Mouse (Mus musculus) lung, postnatal 25 days (tissue): Measurements from ENCODE around the gene Arpc1b.
"Not testable (repeated sequence)": the region's sequence is repeated elsewhere in the genome, so short reads cannot be mapped to it uniquely, and the experiment has no call there.

Experiments used
- DNase-seq: peaks from one replicate; pipeline ENCODE4 v3.0.0; 2022; ENCODE audit warnings: low spot score

Arpc1b gene

DNA sequence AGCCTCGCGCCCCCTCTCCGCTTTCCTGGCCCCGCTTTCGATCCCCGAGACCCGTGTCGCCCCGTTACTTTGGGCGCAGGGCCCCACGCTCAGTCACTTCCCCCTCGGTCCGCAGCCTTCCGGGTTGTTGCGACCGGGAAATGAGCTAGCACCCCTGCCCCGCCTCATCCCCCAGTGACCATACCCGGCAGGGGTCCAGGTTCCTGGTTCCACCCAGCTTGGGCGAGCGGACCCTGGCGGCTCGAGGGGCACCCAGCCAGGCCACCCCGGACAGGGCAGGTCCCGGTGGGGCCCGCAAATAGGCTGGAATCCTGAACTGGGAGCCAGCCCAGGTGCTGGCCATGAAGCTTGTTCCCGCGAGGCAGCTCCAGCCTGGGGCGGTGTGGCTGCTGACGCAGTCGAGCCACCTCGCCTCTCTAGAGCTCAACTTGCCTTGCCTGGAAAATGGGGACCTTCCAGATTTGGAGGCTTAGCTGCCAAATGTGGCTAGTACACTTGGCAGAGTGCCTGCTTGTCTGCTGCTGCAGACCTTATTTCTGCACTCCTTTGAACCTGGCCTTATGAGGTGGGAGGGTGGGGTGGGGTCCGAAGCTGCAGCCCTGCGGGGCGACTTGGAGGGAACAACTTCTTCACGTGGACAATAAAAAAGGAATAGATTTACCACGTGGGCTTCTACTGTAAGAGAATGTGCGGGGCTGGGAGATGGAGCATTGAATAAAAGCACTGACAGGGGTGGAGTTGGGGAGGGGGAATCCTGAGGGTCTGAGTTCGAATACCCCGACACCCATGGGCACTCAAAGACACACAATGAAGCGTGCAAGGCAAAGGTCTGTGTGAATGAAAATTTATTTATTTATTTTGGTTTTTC lies 825 bp downstream of the Arpc1b start:
- peak; percentile 79 for DNase-seq

DNA sequence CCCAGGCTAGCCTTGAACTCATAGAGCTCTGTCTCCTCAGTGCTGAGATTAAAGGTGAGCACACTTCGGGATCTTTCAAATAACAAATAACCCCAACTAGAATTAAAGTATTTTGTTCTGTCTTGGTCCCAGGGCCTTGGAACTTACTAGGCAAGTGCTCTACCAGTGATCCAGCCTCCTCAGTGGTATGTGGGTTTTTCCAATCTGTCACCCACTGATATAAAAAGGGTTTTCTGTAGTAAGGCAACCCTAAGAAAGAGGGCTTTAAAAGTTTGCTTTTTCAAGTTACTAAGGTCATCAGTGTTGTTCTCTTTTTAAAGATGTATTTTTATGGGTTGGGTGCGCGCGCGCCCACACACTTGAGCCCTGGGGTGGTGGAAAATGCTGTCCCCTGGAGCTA lies 1.7 kb downstream of the Arpc1b start:
- no peak for DNase-seq

DNA sequence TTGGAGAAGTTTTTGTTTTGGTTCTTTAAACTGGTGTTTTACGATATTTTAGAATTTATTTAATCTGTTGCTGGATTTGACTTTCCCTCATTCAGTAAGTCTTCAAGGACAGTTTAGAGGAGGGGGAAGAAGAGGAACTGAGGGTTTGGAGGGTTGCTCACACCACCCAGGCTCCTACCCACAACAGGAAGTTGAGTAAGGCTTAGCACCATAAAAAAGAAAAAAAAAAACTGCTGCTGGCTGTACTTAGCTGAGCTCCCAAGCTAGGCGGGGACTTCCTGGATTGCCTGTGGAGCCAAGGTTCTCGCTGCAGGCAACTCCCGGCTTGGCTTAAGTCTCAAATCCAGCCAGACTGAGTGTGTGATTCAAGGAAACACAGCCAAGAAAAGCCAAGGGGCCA lies 2.3 kb downstream of the Arpc1b start:
- peak; percentile 87 for DNase-seq

DNA sequence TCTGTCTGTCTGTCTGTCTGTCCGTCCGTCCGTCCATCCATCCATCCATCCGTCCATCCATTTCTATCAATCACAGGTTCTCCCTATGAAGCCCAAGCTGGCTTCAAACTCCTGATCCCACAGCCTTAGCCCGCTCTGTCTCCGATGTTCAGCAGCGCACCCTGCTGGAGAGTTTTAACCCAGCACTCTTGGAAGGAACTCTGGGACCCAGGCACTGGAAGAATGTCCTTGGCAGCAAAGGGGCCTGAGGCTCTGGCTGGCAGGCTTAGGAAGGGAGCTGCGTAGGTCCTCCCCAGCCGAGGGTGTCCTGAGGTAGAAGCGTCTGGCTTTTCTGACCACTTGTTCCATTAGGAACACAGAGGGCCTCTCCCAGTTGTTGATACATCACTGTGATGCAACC lies 2.9 kb downstream of the Arpc1b start:
- peak; percentile 77 for DNase-seq

DNA sequence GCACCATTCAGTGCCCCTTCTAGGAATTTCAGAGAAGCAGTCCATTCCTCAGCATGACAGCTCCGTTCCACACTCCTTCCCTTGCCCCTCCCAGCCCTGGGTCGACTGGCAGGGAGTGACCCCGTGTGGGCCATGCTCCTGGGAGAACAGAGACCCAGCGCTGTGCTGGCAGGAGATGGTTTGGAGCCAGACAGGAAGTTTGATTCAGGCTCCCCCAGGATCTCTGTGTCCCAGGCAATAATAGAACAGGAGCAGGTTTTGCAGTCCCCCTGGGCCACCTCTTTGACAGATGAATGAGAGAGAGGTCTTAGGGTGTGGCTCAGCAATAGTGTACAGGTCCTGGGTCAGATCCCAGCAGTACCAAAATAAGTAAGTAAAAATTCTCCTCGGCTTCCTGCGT lies 4.0 kb downstream of the Arpc1b start:
- DNase-seq: peak; percentile 34

DNA sequence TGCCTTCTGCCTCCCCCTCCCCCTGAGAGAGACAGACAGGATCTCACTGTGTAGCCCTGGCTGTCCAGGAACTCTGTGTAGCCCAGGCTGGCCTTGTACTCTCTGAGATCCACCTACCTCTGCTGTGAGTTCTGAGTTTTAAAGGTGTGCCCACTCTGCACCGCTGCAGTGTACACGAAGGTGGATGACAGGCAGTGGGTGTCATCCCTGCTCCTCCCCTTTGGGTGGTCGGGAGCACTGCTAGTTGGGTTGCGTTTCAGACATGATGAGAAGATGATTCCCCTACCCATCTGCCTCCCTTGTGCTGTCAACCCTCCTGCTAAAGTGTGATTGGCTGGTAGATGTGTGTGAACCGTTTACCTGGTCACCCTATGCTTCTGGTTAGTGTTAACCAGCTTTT lies 4.4 kb downstream of the Arpc1b start:
- DNase-seq: no peak

DNA sequence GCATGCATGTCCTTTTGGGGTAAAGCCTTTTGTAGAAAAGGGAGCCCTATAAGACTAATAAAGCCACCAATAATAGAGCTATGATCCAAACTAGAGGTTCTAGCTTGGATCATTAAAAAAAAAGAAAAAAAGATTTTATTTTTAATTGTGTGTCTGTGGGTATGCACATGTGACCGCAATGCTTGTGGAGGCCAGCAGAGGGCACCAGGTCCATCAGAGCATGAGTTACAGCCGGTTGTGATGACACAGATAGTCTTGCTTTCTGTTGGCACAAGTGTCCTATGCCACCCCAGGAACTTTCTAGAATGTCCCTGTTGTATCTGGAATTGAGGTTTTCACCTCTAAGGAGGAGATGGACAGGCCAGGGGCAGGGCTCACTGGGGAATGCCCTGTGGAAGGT lies 5.4 kb downstream of the Arpc1b start:
- DNase-seq: no peak

DNA sequence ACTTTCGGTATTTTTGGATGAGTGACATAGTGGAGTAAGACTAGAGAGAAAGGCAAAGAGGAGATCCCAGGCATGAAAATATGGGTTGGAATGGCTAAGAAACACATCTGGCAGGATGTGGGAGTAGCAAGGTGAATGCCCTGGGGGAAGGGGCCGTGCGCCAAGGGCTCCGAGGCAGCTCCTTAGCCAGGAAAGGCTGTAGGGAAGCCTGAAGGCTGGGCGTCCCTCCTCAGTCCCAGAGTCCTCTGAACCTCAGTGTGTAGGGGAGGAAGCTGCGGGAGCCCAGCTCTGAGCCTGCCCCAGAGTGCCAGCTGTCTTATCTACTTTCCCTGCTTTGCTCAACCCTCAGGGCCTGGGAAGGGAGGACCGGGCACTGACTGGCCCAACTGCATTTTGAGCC lies 6.9 kb downstream of the Arpc1b start:
- no peak for DNase-seq

DNA sequence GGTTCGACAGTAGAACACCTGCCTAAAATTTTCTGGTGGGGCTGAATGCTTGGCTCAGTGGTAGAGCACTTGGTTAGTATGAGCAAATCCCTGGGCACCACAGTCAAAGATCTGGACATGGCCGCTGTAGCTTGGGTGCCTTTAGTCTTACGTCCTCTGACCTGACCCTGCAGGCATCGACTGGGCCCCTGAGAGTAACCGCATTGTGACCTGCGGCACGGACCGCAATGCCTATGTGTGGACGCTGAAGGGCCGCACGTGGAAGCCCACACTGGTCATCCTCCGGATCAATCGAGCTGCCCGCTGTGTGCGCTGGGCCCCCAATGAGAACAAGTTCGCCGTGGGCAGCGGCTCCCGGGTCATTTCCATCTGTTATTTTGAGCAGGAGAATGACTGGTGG lies 9.4 kb downstream of the Arpc1b start:
- no peak for DNase-seq

DNA sequence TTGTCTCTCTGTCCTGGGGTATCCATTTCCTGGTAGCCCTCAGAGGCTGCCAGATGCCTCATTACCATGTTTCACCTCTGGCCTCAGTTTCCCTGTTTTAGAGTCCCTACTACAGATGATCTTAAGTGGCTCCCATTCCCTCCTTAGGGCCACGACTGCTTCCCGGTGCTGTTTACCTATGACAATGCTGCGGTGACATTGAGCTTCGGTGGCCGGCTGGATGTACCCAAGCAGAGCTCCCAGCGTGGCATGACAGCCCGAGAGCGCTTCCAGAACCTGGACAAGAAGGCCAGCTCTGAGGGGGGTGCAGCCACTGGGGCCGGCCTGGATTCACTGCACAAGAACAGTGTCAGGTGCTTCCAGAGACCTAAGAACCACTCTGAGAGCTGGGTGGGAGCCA lies 12.6 kb downstream of the Arpc1b start:
- no peak for DNase-seq

DNA sequence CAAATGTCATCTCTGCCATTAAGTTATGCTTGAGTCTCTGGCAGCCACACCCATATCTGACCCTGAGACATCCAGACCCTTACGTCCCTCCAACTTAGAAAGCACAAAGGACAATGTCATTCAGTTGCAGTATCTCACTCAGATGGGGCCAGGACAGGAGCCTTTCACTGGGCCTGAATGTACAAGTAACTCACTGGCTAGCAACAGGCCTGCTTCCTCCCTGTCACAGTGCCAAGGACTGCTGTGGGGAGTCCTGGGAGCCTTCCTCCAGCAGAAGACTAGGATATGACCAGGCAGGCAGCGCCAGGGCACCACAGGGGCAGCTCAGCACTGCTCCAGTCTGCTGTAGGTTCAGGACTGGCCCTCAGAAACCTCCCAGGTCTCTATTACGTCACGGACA lies 15.1 kb downstream of the Arpc1b start:
- DNase-seq: no peak

DNA sequence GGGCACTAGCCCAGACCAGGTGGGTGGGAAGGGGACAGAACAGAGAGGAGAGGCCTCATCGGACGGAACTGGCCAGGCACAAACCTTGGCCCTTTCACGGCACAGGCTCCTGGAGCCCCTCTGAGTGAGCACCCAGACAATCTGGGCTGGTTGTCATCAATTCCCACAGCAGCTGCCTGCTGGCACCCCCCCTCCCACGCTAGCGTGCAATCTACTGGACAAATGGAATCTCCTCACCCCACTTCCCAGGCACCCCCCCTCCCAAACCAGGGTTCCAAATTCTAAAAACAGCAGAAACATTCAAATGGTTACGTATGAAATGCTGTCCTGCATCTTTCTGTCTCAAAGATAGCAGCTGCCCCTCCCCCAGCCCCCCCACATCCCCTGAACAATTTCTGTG lies 15.8 kb downstream of the Arpc1b start:
- DNase-seq: not testable (repeated sequence)

DNA sequence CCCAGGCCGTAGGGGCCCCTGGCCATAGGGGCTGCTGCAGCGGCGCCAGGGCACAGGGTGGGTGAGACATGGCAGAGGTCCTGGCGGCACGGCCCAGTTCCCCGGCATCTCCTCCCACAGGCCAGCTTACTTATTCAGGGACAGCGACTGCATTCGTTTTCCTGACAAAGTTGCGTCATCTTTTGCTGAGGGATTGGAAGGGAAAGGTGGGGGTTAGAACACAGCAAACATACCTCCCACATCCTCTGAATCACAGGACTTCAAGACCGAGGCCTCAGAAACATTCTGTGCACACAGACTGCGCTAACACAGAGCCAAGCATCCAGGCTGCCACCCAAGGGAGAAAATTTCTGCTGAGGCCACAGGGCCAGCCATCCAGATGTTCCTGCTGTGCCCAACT lies 16.2 kb downstream of the Arpc1b start:
- DNase-seq: no peak

DNA sequence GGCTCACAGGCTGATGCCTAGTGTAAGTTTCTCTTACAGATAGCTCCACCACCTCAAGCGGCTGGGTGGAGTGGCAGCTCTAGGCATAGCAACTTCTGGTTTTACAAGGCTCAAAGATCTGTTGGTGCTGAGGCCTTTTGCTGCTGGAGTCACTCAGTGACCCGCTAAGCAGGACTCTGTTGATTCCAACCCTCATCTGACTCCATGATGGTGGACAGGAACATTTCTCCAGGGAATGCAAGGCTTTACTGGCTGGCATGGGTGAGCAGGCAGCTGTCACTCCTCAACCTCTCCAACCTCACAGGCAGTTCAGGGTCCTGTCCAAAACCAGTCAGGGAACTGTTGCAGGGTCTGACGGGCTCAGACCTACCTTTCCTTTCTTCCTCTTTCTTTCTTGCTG lies 17.0 kb downstream of the Arpc1b start:
- DNase-seq: no peak

DNA sequence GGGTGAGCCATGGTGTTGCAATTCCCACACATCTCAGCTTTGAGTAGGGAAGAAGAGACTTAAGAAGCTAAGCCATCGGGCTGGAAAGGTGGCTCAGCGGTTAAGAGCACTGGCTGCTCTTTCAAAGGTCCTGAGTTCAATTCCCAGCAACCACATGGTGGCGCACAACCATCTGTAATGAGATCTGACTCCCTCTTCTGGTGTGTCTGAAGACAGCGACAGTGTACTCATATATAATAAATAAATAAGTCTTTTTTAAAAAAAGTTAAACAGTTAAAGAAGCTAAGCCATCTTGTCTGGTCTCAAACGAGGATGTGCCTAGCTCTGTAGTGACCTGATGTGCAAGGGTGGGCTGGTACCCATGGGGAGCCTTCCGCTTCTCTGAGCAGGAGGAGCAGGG lies 19.3 kb downstream of the Arpc1b start:
- not testable (repeated sequence) for DNase-seq

DNA sequence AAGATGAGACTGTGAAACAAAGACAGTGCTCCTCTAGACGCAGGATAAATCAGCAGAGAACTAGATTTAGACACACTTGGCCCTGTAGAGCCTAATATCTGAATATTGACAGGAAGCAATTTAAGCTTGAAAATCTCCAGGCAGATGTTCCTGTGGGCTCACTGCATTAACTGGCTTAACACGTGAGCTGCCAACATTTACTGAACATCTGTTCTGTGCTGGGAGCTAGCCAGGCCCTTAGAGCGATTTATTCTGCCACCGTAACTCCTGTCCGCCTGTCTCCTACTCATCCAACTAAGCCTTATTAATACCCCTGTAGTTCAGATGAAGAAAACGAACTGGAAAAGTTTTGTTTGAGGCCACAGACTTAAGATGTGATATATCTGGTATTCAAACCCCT lies 24.8 kb downstream of the Arpc1b start:
- no peak for DNase-seq

DNA sequence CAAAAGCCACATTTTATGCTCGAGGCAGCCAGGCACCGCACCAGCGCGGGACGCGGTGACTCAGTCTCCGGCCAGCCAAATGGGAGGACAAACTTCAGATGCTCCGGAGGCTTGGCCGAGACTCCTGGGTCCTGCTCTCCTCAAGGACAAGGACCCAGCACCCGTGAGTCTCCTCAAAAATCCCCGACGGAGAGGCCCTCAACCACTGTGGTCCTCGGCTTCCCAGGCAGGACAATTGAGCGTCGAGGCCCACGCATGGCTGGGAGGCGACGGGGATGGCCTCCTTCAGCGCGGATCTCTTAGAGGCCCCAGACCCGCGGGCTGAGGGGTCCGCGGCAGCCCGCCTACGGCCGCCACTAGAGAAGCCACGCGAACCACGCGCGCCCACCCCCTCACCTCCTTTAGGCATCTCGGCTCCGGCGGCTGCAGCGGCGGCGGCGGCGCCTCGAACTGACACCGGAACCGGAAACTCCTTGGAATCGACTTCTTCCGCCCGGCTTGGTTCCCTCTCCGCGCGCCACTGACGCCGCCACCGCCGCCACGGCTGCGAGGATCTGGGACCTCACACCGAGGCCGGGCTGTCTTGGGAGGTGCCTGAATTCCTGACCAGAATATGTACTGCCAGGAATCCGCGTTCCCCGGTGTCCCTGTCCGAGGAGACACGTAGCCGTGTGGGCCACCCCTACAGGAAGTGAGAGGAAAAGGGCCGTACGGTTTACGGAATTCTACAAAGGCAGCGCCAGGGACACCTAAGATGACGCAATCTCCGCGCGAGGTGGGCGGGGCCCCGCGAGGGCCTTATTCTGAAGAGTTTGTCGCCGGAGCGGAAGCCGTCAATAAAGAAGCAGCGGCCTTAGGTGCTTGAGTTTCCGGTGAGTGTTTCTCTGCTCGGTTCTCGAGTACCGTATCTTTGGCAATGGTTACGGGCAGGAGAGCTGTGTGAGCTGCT lies 25.8 kb downstream of the Arpc1b start, which contains the start of the genes Pdap1 and Bud31:
Pdap1 (minus strand) TSS at position 668 of the 949 bp plus-strand sequence.
Bud31 (plus strand) TSS at position 792 of the 949 bp plus-strand sequence.
- peak; percentile 96 for DNase-seq

DNA sequence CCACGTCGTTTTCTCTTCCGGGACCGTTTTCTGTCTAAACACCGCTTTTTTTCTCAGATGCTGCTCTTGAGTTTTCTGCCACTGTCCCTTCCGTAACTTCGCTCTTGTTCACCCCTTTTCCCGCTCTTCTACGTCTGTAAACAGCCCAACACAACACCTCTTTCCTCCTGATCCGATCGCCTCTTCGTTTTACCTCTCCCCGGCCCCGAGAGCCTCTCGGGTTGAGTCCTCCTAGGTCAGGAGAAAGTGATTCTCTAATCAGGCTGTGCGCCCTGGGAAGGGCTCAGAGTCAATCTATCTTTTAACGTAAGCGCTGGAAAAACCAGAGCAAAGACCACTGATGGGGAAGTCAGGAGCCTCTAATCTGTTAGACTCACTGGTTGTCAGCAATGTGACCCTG lies 26.6 kb downstream of the Arpc1b start:
- no peak for DNase-seq

DNA sequence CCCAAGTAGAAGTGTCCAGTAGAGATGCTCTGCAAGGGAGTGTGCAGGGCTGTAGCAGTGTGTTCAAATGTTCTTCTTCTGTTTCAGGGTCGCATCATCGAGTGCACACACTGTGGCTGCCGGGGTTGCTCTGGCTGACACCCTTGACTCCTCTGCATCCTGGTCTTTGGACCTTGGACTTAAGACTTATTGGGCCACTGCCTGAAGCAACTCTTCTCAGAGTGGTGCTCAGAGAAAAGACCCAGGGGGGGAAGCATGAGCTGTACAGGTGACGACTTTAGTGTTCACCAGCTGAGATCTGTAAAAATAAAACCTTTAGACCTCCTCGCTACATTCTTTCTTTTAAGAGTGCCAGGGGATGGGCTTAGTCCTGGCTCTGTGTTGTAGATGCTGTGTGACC lies 33.7 kb downstream of the Arpc1b start:
- DNase-seq: no peak

DNA sequence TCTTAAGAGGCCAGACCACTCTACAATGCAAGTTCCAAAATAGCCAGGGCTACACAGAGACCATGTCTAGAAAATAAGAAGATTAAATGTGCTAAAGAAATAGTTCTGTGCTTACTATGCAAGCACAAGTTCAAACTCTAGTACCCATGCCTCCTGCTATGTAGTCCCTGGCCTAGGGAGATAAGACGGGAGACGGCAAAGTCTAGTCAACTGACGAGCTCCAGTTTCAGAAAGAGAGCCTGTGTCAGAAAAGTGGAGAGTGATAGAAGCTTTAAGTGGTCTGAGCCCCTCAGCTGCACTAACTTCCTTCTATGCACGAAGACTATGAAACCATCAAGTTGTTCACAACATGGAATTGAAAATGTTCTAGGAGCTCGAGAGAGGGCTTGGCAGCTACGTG lies 35.3 kb downstream of the Arpc1b start:
- no peak for DNase-seq

DNA sequence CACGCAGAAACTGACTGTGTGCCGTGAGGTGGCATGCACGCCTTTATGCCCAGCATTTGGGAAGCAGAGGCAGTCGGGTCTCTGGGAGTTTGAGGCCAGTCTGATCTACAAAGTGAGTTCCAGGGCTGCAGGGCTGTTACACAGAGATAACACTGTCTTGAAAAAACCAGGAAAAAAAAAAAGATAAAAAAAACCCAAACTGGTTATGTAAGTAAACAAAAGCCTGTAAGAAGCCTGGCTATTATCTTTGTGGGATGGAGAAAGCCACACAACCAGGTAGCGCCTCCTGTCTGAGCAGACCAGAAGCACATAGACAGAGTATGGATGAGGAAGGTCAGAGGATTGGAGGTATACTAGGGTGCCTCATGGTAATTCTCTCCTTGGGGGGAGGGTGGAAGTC lies 38.7 kb downstream of the Arpc1b start:
- DNase-seq: no peak

DNA sequence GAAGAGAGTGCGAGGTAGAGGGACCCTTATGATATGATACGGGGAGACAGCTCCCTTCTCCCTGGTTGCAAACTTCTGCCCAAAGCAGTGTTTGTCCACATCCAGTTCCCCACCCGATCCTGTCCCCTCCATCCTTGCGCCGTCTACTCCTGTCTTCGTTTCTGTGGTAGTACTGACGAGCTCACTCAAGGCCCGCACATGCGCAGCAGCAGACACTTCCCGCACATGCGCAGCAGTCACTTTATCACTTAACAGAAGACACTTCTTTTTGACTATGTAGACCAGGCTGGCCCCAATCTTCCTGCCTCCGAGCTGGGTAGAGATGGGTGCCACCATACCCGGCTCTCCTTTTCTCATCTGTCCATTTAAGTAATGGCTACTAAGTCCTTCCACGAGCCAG lies 47.3 kb downstream of the Arpc1b start:
- no peak for DNase-seq

DNA sequence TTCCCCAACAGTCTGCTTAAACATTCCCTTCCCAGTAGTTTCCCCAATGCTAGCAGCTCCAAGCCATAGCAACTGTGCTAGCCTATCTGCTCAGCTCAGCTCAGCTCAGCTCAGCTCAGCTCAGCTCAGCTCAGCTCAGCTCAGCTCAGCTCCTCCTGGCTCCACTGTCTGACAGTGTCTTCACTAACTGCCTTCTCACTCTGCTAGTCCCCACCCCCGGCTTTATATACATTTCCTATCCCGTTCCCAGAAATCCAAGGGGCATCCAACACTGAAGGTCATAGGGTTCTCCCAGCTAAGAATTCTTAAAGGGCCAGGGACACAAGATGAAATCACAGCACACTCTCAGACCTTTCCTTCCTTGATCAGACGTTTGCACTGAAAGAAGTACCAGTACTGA lies 50.7 kb downstream of the Arpc1b start:
- DNase-seq: no peak
